Mouse (Mus musculus) liver, adult 2 months (tissue): Measurements from ENCODE around the gene Mrpl11.

ENCODE experiments used
- CTCF ChIP-seq: fragments of 200-500 bp; IDR thresholded peaks from 2 replicates; pipeline ENCODE4 v1.5.1; 2011; ENCODE audit warnings: low read depth, low read length, control low read depth
- POLR2A ChIP-seq: fragments of 200-500 bp; IDR thresholded peaks from 2 replicates; pipeline ENCODE4 v1.6.1; 2011; ENCODE audit warnings: low read length, control low read depth; ENCODE audit not compliant: insufficient read depth; ENCODE audit errors: extremely low read depth

DNA sequence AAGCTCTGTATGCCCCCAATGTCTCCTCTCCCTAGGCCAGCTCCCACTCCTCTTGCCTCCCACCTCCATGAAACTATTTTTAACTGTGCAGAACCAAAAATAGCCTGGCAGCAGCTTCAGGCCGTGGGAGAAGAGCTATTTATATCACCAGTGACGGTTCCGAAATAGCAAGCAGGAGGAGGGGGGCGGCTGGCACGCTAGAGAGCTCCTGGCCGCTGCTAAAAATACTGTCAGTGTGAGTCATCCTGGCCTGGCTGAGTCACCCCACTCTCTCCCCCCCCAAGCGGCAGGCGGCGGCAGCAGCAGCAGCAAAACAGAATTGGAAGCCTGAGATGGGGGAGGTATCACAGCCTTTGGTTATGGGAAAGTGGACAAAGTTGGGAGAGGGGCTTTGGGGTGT is 31.0 kb downstream of the Mrpl11 start:
- TF ChIP-seq POLR2A (no peak), CTCF (no peak)
